Mouse (Mus musculus) myocyte (in vitro differentiated cells): ENCODE results near the gene Ep300. TPM values are rescaled to one million over a fixed set of nuclear protein-coding genes. Genes with fewer than 3 reads are reported as not detected.

Experiments used
- H3K27me3 ChIP-seq: one replicate; pipeline ENCODE4 v1.6.1; 2011; ENCODE audit not compliant: control insufficient read depth, insufficient read depth, insufficient read length
- H3K36me3 ChIP-seq: one replicate; pipeline ENCODE4 v1.6.1; 2011; ENCODE audit not compliant: control insufficient read depth, insufficient read depth
- H3K4me2 ChIP-seq: one replicate; pipeline ENCODE4 v1.6.1; 2011; ENCODE audit warnings: low read depth, control low read depth
- H3K4me3 ChIP-seq: one replicate; pipeline ENCODE4 v1.5.1; 2011; ENCODE audit warnings: mild to moderate bottlenecking, control low read depth, moderate library complexity
- H3K79me2 ChIP-seq: one replicate; pipeline ENCODE4 v1.6.1; 2011; ENCODE audit not compliant: control insufficient read depth, insufficient read depth
- H3ac ChIP-seq: one replicate; pipeline ENCODE4 v1.6.1; 2011; ENCODE audit not compliant: control insufficient read depth, insufficient read length
- CEBPB ChIP-seq: IDR thresholded peaks from 2 replicates; pipeline ENCODE4 v1.6.1; 2011; ENCODE audit warnings: mild to moderate bottlenecking, moderate library complexity; ENCODE audit not compliant: poor library complexity, insufficient read depth, severe bottlenecking
- E2F4 ChIP-seq: IDR thresholded peaks from one replicate; pipeline ENCODE4 v1.6.1; 2011; ENCODE audit warnings: mild to moderate bottlenecking, control low read depth, moderate library complexity; ENCODE audit not compliant: insufficient read depth
- MAX ChIP-seq: IDR thresholded peaks from one replicate; pipeline ENCODE4 v1.6.1; 2011; ENCODE audit warnings: low read depth, mild to moderate bottlenecking, control low read depth
- MYOD1 ChIP-seq, 3 experiments: IDR thresholded peaks; one replicate each; pipeline ENCODE4 v1.6.1; 2011; ENCODE audit warnings: control low read depth in 2 of 3, low read depth in 2 of 3, mild to moderate bottlenecking in 2 of 3, moderate library complexity in 1 of 3; ENCODE audit not compliant: insufficient read length in 2 of 3, control insufficient read depth in 1 of 3
- MYOG ChIP-seq, 3 experiments: IDR thresholded peaks; one replicate each; pipeline ENCODE4 v1.6.1; 2011; ENCODE audit warnings: control low read depth in 2 of 3, low read depth in 2 of 3, mild to moderate bottlenecking in 2 of 3; ENCODE audit not compliant: insufficient read length in 2 of 3, control insufficient read depth in 1 of 3, insufficient read depth in 1 of 3
- POLR2A ChIP-seq: IDR thresholded peaks from one replicate; pipeline ENCODE4 v1.6.1; 2011; ENCODE audit warnings: low read depth, mild to moderate bottlenecking, control low read depth, moderate library complexity; ENCODE audit not compliant: insufficient read length
- POLR2AphosphoS2 ChIP-seq: IDR thresholded peaks from one replicate; pipeline ENCODE4 v1.6.1; 2011; ENCODE audit warnings: low read depth, control low read depth; ENCODE audit not compliant: insufficient read length
- REST ChIP-seq: IDR thresholded peaks from one replicate; pipeline ENCODE4 v1.6.1; 2011; ENCODE audit warnings: mild to moderate bottlenecking, control low read depth, moderate library complexity; ENCODE audit not compliant: insufficient read depth, insufficient read length
- SRF ChIP-seq: IDR thresholded peaks from one replicate; pipeline ENCODE4 v1.6.1; 2011; ENCODE audit warnings: low read depth; ENCODE audit not compliant: control insufficient read depth, insufficient read length
- TCF12 ChIP-seq: IDR thresholded peaks from one replicate; pipeline ENCODE4 v1.6.1; 2011; ENCODE audit warnings: mild to moderate bottlenecking, control low read depth; ENCODE audit not compliant: poor library complexity, insufficient read depth, severe bottlenecking
- TCF3 ChIP-seq: IDR thresholded peaks from one replicate; pipeline ENCODE4 v1.6.1; 2011; ENCODE audit warnings: low read depth, control low read depth; ENCODE audit not compliant: insufficient read length
- USF1 ChIP-seq: IDR thresholded peaks from one replicate; pipeline ENCODE4 v1.6.1; 2011; ENCODE audit warnings: low read depth, mild to moderate bottlenecking, control low read depth, moderate library complexity
- polyA plus RNA-seq: library from polyadenylated mRNA; unstranded; fragments of >200 nt; fragmentation: generic; extraction: Trizol; gene quantifications from one replicate; pipeline ENCODE4 v1.2.1, GENCODE M21; 2012; ENCODE audit warnings: missing spikeins

Gene Ep300
- polyA plus RNA-seq, 1 experiment: 17.7 TPM

DNA sequence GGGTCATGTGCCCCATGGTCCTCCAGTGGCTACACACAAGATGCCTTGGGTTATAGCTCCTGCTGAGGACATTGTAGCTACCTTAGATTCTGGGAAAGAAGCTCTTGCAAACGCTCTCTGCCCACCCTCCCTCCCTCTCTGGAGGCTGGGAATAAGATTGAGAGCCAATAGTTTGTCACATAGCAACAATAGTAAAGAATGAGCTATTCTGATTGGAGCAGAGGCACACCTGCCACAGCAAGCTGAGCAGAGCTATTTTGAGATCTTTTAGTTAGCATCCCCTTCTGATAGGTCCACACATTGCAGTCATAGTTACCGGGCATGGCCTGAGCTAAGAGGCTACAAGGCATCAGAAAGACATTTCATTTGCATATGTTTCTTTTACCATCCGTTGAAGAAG lies 8.2 kb upstream of the Ep300 start:
- Histone ChIP-seq H3K4me2 (no peak overlapping the region), H3K36me3 (no peaks in the 10 kb centered on the region), H3ac (no peak overlapping the region), H3K79me2 (no peaks in the 10 kb centered on the region), H3K4me3 (no peak overlapping the region), H3K27me3 (no peaks in the 10 kb centered on the region)
- TF ChIP-seq CEBPB (no peak), POLR2A (no peak), SRF (no peak), MYOG (IDR thresholded peaks at IDR 0.05; ENCODE audit: control insufficient read depth in 1 of 3, insufficient read depth in 1 of 3, insufficient read length in 2 of 3, low read depth in 2 of 3) (no peak), USF1 (no peak), TCF12 (no peak), REST (no peak), TCF3 (no peak), MYOD1 (IDR thresholded peaks at IDR 0.05; ENCODE audit: control insufficient read depth in 1 of 3, insufficient read length in 2 of 3, low read depth in 2 of 3) (no peak), E2F4 (no peak), POLR2AphosphoS2 (no peak), MAX (no peak)

DNA sequence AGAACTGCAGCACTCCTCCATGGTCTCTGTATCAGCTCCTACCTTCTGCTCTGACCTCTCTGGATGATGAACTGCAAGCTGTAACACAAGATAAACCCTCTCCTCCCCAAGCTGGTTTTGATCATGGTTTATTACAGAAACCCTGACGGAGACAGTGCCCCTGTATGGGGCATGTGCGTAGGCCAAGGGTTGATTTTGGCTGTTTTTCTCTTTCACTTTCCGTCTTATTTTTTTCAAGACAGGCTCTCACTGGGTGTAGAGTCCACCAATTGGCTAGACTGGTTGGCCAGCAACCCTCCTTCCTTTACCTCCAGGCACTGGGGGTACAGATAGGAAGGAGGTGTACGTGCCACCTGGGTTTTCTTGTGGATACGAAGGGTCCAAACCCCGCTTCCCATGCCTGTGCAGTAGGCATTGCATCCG lies 7.4 kb upstream of the Ep300 start:
- no peak overlapping the region for H3K4me2 ChIP-seq
- no peak overlapping the region for H3K4me3 ChIP-seq
- no peak overlapping the region for H3ac ChIP-seq
- TF ChIP-seq TCF3: no peak
- TF ChIP-seq MYOG (IDR thresholded peaks at IDR 0.05; ENCODE audit: control insufficient read depth in 1 of 3, insufficient read depth in 1 of 3, insufficient read length in 2 of 3, low read depth in 2 of 3): no peak
- TF ChIP-seq TCF12: no peak
- no peaks in the 10 kb centered on the region for H3K27me3 ChIP-seq
- H3K36me3 ChIP-seq: no peaks in the 10 kb centered on the region
- H3K79me2 ChIP-seq: no peaks in the 10 kb centered on the region

DNA sequence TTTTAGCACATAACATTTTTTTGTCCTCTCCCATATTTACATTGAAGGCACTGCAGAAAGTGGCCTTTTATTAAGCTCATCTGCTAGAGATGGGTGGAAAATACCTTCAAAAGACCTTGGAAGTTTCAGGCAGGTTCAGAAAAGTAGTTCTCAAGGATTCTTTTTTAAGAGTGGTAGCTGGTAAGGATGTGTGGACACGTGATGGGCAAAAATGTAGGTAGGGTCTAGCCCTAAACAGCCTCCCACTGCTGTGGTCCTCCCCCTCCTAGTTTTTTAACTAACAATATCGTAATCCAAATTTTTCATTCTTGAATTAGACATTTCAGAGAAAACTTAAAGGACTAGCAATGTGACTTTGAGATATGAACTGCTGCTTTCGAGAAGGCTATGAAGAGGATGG lies 685 bp upstream of the Ep300 start:
- H3ac ChIP-seq: no peak overlapping the region
- peak overlapping the region; percentile 88 for H3K4me3 ChIP-seq
- peak overlapping the region; percentile 85 for H3K4me2 ChIP-seq
- no peaks in the 10 kb centered on the region for H3K27me3 ChIP-seq
- peaks cover 7% of the 10 kb centered on the region for H3K36me3 ChIP-seq
- TF ChIP-seq USF1 (peak; percentile 73), MAX (no peak)
- H3K79me2 ChIP-seq: peaks cover 33% of the 10 kb centered on the region

DNA sequence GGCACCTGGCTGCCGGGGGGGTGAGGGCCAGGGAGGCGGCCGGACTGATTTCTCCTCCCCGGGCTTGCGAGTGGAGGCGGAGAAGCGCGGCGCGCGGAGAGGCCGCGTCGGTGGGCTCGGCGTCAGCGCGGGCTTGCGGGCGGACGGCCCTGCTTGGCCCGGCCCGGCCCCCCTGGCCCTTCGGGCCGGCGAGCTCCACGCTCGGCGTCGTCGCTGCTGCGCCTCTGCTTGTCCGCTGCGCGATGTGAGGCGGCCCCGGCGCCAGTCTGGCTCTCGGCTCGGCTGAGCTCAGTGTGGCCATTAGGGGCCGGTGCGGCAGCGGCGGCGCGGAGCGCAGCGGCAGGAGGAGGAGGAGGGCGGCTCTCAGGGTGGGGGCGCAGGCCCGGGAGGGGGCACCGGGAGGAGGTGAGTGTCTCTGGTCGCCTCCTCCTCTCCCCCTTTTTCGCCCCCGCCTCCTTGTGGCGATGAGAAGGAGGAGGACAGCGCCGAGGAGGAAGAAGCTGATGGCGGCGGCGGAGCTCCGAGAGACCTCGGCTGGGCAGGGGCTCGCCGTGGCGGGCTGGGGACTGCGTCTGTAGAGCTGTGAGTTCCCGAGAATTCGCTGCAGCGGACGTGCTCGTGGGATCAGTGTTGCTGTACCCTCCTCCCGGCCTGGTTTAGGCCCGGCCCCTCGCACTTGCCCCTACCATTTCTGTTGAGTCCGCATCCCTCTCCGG lies 753 bp downstream of the Ep300 start:
- H3K4me3 ChIP-seq: peak overlapping the region; percentile 88
- peak overlapping the region; percentile 89 for H3ac ChIP-seq
- TF ChIP-seq MAX (no peak), USF1 (no peak), MYOD1 (IDR thresholded peaks at IDR 0.05; ENCODE audit: control insufficient read depth in 1 of 3, insufficient read length in 2 of 3, low read depth in 2 of 3) (peak in 1 of 3 experiments; percentile 5), POLR2A (peak; percentile 75), POLR2AphosphoS2 (peak; percentile 74), REST (no peak), MYOG (IDR thresholded peaks at IDR 0.05; ENCODE audit: control insufficient read depth in 1 of 3, insufficient read depth in 1 of 3, insufficient read length in 2 of 3, low read depth in 2 of 3) (peak in 1 of 3 experiments; percentile 9), E2F4 (no peak), TCF3 (no peak)
- peaks cover 21% of the 10 kb centered on the region for H3K36me3 ChIP-seq
- peaks cover 47% of the 10 kb centered on the region for H3K79me2 ChIP-seq
- no peaks in the 10 kb centered on the region for H3K27me3 ChIP-seq
- H3K4me2 ChIP-seq: peak overlapping the region; percentile 96

DNA sequence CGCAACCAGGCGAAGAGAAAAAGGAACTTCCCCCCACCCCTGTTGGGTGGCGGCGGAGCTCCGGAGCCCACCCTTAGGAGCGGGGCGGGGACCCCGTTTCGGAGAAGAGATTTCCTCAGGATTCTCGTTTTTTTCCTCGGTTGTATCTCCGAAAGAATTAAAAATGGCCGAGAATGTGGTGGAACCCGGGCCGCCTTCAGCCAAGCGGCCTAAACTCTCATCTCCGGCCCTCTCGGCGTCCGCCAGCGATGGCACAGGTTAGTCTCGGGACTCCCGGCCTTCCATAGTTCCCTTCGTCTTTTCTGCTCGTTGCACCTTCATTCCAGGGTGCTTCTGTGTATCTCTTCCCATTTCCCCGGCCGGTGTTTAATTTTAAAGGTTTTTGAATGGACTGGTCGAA lies 1.3 kb downstream of the Ep300 start:
- TF ChIP-seq CEBPB: no peak
- TF ChIP-seq MAX: no peak
- no peak for TF ChIP-seq E2F4
- no peak for TF ChIP-seq MYOD1 (IDR thresholded peaks at IDR 0.05; ENCODE audit: control insufficient read depth in 1 of 3, insufficient read length in 2 of 3, low read depth in 2 of 3)
- no peak for TF ChIP-seq SRF
- TF ChIP-seq TCF3: no peak
- TF ChIP-seq USF1: no peak
- no peak for TF ChIP-seq REST
- no peak for TF ChIP-seq TCF12

More for the DNA sequence above, 1.3 kb downstream of the Ep300 start:
- H3K27me3 ChIP-seq: no peaks in the 10 kb centered on the region
- peaks cover 53% of the 10 kb centered on the region for H3K79me2 ChIP-seq
- peak overlapping the region; percentile 88 for H3K4me3 ChIP-seq
- peak overlapping the region; percentile 96 for H3K4me2 ChIP-seq
- H3ac ChIP-seq: peak overlapping the region; percentile 89
- H3K36me3 ChIP-seq: peaks cover 21% of the 10 kb centered on the region
